Mouse (Mus musculus) Patski (cell line): ENCODE results near the gene Susd4. TPM values are rescaled to one million over a fixed set of nuclear protein-coding genes. Genes with fewer than 3 reads are reported as not detected.

Source experiments
- ATAC-seq: fragments of 100-300 bp; one replicate; pipeline ENCODE4 v1.8.0; 2021
- CTCF ChIA-PET: fragments of 350-600 bp; sonication (Branson Sonifier 250); formaldehyde crosslinking; loops from one replicate; lab custom pipeline; 2022; ENCODE audit warnings: inconsistent platforms; lab: Charles Lee
- POLR2A ChIA-PET: fragments of 350-600 bp; sonication (Branson Sonifier 250); formaldehyde crosslinking; loops from one replicate; lab custom pipeline; 2022; ENCODE audit warnings: antibody characterized with exemption, inconsistent platforms; lab: Charles Lee
- DNase-seq: peaks from one replicate; pipeline ENCODE4 v3.0.0-alpha.2; 2011; ENCODE audit warnings: low read depth, low spot score
- H3K27me3 ChIP-seq: fragments of 371-371 bp; one replicate; pipeline ENCODE4 v1.5.1; 2021
- CTCF ChIP-seq: fragments of 100-300 bp; IDR thresholded peaks from one replicate; pipeline ENCODE4 v1.5.1; 2021
- in situ Hi-C: fragments of 300-500 bp; cut with MboI; formaldehyde crosslinking; loops from 3 replicates; pipeline ENCODE4 v1.11.1; 2018; ENCODE audit warnings: low pct_unique_long_range_greater_than_20kb, mixed read lengths
- polyA plus RNA-seq: library from polyadenylated mRNA; unstranded; gene quantifications from one replicate; pipeline ENCODE4 v1.2.3, GENCODE M21; 2021

The Susd4 gene
- polyA plus RNA-seq, 1 experiment from 2014 or later: 21.5 TPM

DNA sequence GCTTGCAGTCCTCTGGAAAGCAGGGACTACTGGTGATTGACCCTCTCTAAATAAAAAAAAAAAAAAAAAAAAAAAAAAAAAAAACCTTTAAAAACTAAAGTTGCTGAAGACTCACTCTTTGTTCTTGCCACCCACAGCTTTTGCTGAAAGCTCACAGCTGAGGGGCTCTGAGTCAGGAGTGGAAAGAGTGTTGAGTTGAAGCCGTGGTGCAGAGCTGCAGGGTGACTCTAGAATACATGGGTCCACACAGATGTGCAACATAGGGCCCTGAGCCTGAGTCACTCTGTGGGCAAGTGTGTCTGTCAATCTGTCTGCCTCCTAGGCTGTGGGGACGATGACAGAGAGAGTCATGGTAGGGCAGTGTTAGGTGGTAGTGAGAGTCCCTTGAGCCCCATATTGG, 119.0 kb downstream of the Susd4 start:
- no peaks in the 10 kb centered on the region for H3K27me3 ChIP-seq
- no peak for ATAC-seq
- ChIA-PET POLR2A (interaction anchor here (0.6 to 1.0 kb wide), 3 partner anchors 23 to 193 kb away, joined by 3 read pairs; no protein-coding TSS in a partner anchor), CTCF (interaction anchor here (0.8 kb wide), 1 partner anchor 77 kb away, joined by 3 read pairs; no protein-coding TSS in a partner anchor)
- in situ Hi-C loops: no loop called here
- no peak for TF ChIP-seq CTCF
- DNase-seq: no peak

DNA sequence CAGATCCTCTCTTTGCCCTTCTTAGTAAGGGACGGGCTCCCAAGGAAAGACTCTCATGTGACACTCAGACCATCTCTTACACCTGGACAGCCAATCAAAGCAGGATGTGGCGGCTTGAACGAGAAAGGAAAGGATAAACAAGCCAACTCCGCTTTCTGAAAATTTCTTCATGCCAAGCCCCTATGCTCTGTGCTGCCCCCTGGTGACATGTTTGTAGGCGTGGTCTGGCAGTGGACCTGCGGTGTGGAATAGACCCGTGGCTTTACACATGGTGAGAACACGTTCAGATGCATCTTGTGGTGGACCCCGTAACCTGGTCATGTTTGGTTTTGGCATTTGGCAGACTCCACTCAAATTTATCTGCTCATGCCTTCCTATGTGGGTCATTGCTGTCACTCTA, 132.0 kb downstream of the Susd4 start:
- H3K27me3 ChIP-seq: no peaks in the 10 kb centered on the region
- POLR2A ChIA-PET: no interaction called here
- DNase-seq (no peak), ATAC-seq (no peak)
- CTCF ChIA-PET: no interaction called here
- in situ Hi-C loops: no loop called here
- TF ChIP-seq CTCF: no peak

DNA sequence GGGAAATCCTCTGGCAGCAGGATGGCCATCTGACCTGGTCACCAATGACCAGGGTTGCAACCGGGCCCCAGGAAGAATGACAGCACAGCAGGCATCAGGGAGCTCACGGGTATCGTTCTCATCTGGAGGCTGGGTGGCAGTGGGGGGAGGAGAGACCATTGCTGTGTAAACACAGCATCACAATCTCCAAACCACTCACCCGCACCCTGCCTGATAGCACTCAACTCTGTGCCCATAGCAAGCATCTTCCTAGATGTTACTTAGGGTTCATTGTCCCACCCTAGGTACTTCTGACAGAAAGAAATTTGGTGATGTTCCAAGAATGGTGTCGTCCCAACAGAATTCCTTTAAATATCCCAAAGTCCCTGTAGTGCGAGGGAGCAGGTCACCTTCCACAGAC, 133.4 kb downstream of the Susd4 start:
- H3K27me3 ChIP-seq: no peaks in the 10 kb centered on the region
- ChIA-PET POLR2A (no interaction called here), CTCF (interaction anchor here (0.8 to 1.1 kb wide), 2 partner anchors 10 to 41 kb away, joined by 3 read pairs; no protein-coding TSS in a partner anchor)
- DNase-seq (no peak), ATAC-seq (no peak)
- TF ChIP-seq CTCF: no peak
- in situ Hi-C loops: no loop called here

DNA sequence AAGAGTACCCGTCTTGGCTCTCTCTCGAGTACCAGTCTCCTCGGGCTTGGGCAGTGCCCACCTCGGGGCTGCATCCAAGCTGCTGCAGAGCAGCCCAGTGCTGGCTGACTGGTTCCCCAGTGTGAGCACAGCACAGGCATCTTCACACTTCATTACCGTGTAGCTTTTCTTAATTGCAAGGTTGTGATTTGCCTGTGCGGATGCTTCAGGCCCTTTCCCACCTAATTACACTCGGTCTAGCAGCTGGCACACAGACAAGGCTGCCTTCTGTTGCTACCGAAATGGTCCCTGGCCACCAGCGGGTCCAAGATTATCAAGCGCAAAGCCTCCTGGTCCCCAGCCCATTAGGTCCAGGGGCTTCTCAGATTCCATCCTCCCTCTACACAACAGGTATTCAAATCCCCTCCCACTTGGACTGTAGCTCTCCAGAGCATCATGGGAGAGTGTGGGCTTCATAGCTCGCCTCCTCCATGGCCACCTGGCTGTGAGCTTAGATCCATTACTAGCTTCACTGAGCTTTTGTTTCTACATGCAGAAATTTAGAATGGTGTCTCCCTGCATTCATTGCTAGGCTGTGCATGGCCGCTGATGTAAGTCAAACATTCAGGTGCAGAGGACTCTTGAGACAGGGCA, 134.0 kb downstream of the Susd4 start:
- DNase-seq (no peak), ATAC-seq (no peak)
- ChIA-PET POLR2A (no interaction called here), CTCF (interaction anchor here (0.8 to 1.1 kb wide), 2 partner anchors 10 to 42 kb away, joined by 3 read pairs; no protein-coding TSS in a partner anchor)
- no peak for TF ChIP-seq CTCF
- in situ Hi-C loops: no loop called here
- no peaks in the 10 kb centered on the region for H3K27me3 ChIP-seq

DNA sequence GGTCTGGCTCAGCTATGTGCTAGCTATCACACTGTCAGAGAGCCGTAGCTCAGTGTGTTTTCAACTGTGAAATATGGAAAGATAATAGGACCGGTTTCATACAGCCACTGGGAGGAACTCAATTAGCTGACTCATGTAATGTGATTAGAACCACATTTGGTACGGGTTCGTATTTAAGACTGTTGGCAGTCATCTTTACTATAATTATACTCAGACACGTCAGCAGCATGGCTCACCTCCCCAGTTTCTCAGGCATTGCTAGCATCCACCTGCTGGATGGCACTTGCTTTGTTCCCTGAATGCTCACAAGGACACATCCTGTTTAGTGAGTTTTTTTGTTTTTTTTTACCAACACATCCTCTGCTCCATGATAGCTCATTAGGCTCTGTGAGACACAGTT, 138.4 kb downstream of the Susd4 start:
- H3K27me3 ChIP-seq: no peaks in the 10 kb centered on the region
- no peak for ATAC-seq
- DNase-seq: no peak
- ChIA-PET CTCF (no interaction called here), POLR2A (no interaction called here)
- no peak for TF ChIP-seq CTCF
- in situ Hi-C loops: no loop called here

DNA sequence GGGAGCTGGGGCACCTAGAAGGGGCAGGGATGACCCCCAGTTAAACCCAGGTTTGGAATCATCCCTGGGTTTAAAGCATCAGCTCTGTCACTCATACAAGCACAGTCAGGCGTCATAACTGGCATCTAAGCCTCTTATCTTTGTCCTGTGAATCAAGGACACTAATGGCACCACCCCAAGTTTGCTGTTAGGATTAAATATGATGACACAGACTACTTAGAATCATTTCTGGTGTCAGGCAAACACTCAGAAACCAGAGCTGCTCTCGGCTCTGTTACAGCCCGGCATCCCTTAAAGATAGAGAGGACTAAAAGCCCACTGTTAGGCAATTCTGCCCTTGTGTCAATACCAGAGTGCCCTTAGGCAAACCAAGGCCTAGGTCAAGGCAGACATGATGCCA, 139.2 kb downstream of the Susd4 start:
- CTCF ChIA-PET: no interaction called here

DNA sequence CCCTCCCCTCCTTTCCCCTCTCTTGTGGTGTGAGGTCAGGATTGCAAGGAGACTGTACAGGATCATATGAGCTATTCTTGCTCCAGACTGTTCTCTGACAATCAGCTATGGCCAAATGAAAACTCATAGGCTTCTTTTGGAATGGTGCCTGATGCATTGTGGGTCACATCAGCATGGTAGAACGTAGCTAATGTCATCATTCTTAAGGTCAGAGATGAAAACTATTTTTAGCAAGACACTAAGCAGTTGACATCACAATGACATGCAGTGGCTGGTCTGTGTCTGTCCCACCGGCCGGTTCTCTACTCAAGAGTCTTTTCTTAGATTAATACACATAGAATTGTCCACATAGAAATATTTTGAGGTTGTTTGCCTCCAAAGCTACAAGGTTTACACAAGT, 142.0 kb downstream of the Susd4 start:
- ATAC-seq (no peak), DNase-seq (no peak)
- POLR2A ChIA-PET: interaction anchor here (1.1 kb wide), 1 partner anchor 23 kb away, joined by 3 read pairs; no protein-coding TSS in a partner anchor
- no peak for TF ChIP-seq CTCF
- H3K27me3 ChIP-seq: no peaks in the 10 kb centered on the region
- in situ Hi-C loops: loop anchor here (5.0 kb wide), 1 partner anchor 52 kb away; no protein-coding TSS in a partner anchor
- CTCF ChIA-PET: interaction anchor here (1.2 to 1.9 kb wide), 2 partner anchors 54 to 351 kb away, joined by 3 to 6 read pairs; no protein-coding TSS in a partner anchor

More for the DNA sequence above, 139.2 kb downstream of the Susd4 start:
- in situ Hi-C loops: no loop called here
- H3K27me3 ChIP-seq: no peaks in the 10 kb centered on the region
- no peak for DNase-seq
- no peak for TF ChIP-seq CTCF
- POLR2A ChIA-PET: no interaction called here
- ATAC-seq: no peak

DNA sequence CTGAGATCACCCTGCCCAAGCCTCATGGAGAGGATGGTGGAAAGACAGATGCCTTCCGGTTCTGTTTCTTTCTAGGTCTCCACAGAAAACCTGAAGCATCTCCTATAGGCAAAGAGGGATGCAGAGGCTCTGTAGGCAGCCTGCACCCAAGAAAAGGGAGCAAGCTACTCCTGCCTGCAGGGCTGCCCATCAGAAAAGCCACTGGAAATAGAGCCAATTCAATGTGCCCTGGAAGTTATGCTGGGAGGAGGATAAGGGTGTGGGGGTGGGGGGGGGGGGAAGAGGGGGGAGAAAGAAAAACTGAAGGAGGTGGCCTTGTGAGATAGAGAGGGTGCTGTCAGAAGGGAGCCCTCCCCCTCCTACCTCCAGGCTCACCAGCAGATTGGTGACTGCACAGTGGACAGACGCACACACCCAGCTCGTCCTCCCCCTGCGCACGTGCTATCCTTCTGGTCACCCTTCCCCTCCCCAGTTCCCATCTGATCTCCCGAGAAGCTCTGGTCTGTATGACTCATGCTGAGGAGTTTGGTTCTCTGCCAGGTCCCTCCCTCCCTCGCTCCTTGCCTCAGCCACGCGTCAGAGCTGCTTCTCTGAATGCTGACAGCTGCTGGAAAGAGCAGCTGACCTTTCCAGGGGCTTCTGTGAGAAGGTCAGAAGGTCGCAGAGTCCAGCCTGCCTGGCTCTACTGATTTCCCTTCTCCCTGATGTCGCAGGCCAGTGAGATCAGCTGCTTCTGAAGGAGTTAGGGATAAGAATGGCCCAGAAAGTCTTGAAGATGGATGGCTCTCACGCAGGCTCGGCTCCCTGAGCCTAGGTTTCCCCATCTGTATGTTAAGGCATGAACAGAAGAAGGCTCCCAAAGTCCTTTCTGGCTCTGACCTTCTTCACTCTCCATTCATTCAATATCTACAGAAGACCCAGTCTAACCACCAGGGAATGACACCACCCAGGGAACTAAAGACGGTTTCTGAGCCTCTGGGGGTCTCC, 144.7 kb downstream of the Susd4 start:
- no peaks in the 10 kb centered on the region for H3K27me3 ChIP-seq
- no peak for TF ChIP-seq CTCF
- peak; percentile 97 for DNase-seq
- ATAC-seq: peak; percentile 89
- POLR2A ChIA-PET: no interaction called here
- CTCF ChIA-PET: interaction anchor here (0.9 to 1.5 kb wide), 3 partner anchors 11 to 52 kb away, joined by 3 read pairs; no protein-coding TSS in a partner anchor
- in situ Hi-C loops: loop anchor here (5.0 kb wide), 1 partner anchor 49 kb away; no protein-coding TSS in a partner anchor

DNA sequence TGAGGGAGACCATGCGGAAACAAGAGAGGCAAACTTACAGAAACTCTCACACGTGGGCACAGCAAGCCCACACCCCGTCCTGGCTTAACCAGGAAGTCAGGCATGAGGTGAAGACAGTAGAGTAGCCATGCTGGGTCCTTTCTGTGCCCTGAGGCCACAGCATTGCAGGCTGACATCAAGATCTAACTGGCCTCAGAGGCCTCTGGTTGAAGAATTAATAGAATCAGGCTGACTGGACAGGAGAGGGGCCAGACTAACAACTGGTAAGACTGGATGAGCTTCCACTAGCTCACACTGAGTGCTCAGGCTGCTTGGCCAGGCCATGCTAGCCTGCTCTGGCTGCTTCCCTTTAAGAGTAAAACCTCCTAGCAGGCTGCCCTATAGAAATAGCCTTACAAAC, 145.4 kb downstream of the Susd4 start:
- ChIA-PET POLR2A (no interaction called here), CTCF (interaction anchor here (0.9 to 1.5 kb wide), 2 partner anchors 48 to 51 kb away, joined by 3 read pairs; no protein-coding TSS in a partner anchor)
- ATAC-seq: no peak
- in situ Hi-C loops: loop anchor here (5.0 kb wide), 1 partner anchor 48 kb away; no protein-coding TSS in a partner anchor
- no peaks in the 10 kb centered on the region for H3K27me3 ChIP-seq
- no peak for TF ChIP-seq CTCF
- no peak for DNase-seq

DNA sequence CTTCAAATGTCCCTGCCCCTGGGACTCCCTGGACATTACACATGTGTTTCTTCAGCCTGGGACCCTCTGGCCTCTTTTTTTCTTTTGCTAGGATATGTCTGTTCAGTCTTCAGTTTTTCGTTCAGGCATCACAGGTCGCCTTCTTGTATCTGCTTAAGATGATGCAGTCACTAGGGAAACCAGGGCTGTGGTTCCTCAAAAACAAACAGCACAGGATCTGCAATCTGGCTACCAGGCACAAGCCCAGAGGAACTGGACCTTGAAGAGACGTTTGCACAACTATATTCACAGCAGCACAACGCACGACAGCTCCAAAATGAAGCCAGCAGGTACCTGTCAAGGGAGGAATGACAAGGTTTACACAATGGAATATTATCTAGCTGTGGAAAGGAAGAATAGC, 145.9 kb downstream of the Susd4 start:
- DNase-seq (no peak), ATAC-seq (no peak)
- POLR2A ChIA-PET: no interaction called here
- CTCF ChIA-PET: interaction anchor here (0.9 to 1.5 kb wide), 3 partner anchors 47 to 130 kb away, joined by 3 read pairs; no protein-coding TSS in a partner anchor
- in situ Hi-C loops: loop anchor here (5.0 kb wide), 1 partner anchor 48 kb away; no protein-coding TSS in a partner anchor
- no peaks in the 10 kb centered on the region for H3K27me3 ChIP-seq
- TF ChIP-seq CTCF: no peak
